Mouse (Mus musculus) gastrocnemius, adult 8-10 months (tissue): ENCODE results near the gene Bank1. TPM values are rescaled to one million over a fixed set of nuclear protein-coding genes. Genes with fewer than 3 reads are reported as not detected.

Source experiments
- DNase-seq, 2 experiments: peaks; one replicate each; pipeline ENCODE4 v3.0.0; 2022; ENCODE audit warnings: low spot score in 2 of 2
- total RNA-seq, 4 experiments: library from RNA; stranded (reverse); gene quantifications; 2 replicates each; pipeline ENCODE4 v1.2.4; 2022

Bank1 gene
- total RNA-seq, 4 experiments from 2014 or later: 0.10 to 0.52 (median 0.38) TPM; not detected in 1

DNA sequence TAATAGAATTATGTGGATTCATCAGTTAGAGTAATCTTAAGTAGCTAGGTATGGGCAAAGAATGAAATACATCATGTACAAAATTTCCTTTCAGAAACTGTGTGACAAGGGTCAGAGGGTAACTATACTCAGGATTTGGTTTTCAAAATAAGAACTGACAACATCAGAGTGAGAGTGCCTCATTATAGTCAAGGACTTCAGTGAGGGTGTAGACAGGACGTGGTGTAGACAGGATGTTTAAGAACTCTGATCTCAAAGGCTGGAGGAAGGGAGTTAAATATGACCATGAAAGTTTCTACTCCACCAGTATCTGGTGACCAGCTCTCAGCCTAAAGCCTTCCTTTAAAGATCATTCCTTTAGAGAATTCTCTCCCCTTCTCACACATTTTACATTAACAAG, 219.4 kb downstream of the Bank1 start:
- no peak for DNase-seq

DNA sequence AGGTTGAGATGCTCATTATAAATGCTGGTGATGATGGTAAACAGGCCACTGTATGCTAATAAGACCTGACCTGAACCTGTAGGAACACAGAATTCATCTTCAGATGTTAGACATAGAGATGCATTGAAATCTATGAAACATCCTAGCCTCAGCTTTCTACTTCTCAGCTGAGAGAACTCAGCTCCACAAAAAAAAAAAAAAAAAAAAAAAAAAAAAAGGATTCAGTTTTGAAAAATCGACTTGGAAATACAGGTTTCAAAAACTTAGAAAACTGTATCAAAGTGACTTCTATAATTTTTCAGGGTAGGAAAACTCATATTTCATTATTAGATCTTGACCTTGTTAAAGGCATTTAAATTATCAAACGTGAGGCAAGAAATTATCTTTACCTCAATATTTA, 222.5 kb downstream of the Bank1 start:
- DNase-seq: no peak

DNA sequence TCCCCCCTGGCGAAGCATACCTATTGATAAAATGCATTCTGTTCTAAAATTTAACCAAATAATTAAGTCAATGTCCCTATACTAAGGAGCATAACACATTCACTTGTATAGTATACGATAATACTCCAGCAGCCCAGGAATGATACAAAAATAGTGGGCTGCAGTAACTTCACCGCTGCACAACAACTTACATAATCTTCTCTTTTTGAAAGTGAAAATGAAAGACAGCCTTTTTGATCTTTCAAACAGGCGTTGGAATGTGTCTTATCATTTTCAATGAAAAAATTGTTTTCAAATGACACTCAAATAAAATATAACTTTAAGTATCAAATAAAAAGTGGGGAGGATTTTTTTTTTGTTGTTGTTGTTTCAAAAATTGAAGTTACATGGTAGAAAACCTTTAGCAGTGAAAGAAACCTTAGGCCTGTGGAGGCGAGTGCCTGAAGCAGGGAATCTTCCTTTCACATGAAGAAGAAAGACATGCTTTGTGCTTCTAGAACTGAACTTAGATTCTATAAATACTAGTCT, 224.8 kb downstream of the Bank1 start:
- no peak for DNase-seq

DNA sequence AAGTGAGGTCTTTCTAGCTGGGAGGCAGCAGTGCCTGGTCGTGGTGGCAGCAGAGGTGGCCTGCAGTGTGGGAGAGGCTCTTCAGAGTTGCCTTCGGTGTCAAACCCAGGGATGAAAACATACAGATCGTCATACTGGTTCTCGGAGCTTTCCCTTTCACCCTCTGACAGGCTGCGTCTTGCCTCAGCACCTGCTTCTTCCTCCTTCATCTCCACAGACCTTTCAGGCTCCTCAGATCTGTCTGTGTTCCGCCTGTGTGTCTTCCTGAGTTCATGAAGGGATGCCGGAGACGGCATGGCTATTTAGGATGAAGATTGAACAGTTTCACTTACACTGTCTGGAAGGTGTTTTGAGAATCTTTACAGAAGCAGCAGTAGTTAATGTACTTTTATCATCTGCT, 225.6 kb downstream of the Bank1 start:
- no peak for DNase-seq

DNA sequence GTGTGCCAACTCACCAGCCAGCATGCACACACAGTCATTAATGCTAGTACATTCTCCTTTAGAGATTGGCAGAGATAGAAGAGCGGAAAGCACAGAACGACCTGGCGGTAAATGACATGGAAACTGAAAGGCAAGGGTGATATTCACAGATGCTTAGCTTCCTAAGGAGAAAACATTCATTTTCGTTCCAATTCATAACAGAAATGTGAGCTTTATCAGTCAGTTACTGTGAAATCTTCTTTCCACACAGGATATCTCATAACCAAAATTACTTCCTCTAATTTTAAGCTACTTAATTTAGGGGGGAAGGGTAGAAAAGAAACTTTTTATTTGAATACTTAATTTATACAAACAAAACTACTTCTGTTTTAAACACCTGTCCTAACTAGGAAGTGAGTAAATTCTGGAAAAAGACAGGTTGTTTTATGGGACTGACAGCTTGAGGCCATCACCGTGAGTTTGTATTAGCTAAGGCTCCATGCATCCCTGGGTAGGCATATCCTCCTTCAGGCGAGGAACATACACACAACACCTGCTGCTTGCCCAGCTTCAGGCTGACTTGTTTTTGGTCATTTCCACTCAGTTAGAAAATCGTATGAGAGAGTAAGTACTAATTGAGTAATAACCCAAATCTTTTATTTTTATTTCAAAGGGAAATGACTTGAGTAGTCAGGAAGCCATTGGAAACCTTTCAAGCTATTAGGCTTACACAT, 238.8 kb downstream of the Bank1 start:
- no peak for DNase-seq

DNA sequence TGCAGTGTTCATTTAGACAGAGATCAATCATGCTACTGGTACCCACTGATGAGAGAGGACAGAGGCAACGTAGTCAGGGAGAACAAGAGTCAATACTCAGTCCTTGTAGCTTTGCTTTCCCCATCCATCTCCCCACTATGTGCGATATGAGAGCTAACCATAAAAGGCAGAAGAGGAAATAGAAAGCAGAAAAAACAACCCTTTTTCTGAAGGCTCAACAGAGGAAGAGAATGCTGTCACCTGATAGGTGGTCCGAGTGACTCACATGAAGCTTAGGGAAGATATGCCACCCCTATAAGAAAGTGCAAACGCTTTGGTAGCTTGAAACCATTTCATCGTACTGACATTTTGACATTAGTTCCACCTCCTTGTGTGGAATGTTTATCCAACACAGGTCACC, 239.4 kb downstream of the Bank1 start:
- DNase-seq: no peak

DNA sequence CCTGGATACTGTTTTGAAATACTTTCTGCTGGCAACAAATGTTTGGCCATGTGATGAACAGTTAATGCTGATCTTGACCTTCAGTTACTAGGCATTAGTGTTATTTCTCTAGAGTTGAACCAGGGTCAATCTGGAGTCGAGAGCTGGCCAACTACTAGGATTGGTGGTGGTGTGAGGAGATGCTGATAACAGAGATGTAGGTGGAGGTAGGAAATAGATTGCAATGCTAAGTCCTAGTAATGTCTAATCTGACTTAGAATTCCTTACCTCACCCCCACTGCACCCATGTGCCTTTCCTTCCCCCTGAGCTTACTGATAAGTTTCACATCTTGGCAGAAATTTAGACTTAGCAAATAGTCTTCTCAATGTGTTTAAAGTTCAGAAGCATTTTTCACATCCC, 240.8 kb downstream of the Bank1 start:
- no peak for DNase-seq

DNA sequence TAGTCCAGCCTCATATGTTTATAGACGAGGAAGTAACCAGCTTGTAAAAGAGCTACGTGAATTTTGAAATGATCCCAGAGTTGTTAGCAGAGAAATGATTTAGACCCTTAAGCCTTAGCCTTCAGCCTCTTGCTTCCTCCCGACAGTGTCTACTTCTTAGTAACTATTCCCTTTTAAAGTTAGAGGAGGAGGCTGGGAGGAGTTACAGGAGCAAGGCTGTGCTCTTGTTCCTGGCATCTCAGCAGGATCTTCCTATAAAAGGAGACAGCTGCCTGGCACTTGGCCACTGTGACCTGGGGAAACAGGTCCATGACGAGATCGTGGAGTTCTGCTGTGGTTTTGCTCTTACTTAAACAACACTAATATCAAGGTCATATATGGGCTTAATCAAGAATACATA, 241.8 kb downstream of the Bank1 start:
- peak in 1 of 2 experiments; percentile 12 for DNase-seq

DNA sequence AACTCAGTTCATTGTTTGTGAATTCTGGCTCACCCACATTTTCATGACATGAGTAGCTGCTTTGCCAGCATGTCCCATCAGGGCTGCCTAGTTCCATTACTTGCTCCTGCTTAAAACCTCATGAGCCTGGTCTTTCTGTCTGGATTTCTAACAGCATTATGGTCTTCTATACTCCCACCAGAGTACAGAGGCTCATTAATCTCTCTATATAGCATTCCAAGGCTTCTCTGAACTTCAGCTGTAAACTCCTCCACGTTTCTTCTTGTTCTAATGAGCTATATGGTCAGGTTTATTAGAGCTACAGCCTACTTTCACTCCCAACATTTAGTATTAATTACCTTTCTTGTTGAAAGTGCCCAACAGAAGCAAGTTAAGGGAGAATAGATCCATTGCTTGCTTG, 244.6 kb downstream of the Bank1 start:
- no peak for DNase-seq

DNA sequence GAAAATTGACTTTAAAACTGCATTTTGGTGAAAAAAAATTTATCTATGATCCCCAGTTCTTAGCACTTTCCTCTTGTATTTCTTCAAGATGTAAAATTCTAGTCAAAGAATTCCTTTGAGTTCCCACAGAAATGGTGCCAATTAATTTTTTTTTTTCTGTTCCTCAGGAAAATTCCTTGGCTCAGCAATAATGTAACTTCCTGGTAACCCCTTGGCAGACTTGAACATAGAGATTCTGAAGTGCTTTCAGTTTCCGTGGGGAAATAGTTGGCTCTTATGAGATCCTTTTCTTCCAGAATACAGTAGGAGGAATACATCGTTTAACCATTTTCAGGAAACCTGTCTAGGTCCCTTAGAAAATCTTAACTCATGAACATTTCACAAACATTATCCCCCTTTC, 247.3 kb downstream of the Bank1 start:
- DNase-seq: no peak

DNA sequence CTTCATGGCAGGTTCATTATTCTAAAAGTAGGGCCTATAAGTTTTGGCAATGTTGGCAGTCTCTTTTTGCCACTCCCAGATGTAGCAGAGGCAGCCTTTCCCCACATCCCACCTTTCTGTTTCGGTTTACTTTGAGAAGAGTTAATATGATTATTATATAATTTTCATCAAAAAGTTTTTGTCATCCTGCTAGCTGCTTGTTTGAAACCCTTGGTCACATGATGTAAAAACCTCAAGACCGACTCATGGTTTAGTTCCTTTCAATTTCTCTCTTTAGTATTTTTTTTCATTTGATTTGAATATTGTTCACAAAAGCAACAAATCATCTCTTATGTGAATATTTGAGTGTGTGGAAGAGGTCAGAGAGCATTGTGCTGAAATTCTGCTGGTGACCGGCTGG, 255.5 kb downstream of the Bank1 start:
- no peak for DNase-seq

DNA sequence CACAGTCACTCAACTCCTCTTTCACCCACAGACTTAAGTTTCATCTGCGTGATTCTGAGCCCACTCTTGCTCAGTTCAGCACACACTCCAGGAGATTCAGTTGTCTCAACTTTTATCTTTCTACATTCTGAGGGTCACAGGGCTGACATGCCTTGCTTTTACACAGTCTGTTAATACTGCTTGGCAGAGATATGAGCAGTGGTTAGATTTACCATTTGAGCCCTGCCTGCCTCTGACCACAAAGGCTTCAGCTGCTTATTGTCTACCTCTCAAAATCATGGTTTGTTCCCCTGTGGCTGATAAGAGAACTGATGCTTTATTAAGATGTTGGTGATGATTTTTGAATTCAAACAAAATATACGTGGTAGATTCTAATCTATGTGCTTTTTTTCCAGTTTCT, 264.0 kb downstream of the Bank1 start:
- no peak for DNase-seq

DNA sequence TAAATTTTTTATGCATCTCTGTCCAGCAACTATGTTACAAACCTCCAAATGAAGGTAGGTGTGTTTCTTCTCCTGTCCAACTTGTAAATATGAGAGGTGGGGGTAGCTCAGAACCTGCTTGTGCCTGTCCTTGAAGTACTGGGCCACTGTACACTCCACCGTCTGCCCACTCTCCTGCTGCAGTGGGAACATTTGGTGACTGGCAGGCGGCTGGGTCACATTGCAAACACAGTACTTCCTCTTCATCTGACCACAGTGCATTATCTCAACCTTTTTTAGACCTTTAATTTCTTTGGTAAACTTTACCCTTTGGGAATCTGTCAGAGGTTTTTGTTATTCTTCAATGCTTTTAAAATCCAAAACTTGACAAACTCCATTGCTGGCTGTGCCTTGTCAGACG, 275.2 kb downstream of the Bank1 start:
- no peak for DNase-seq

DNA sequence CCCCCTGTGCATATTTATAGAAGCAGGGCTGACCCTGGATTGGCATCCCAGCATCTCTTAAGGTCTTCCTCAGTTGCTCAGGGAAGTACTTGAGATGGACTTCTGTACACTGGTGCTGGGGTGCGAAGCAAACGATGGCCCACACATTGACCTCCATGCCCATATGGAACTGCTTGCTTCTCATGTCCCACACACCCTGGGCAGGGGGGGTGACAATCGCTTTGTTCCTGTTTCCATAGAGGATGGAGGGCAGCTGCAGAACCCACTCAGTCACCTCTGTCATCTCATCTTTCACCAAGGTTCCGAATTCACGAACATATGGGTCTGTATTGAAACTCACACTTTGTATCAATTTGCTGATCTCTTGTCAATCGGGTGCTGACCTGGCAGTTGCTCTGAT, 275.7 kb downstream of the Bank1 start:
- DNase-seq: no peak

DNA sequence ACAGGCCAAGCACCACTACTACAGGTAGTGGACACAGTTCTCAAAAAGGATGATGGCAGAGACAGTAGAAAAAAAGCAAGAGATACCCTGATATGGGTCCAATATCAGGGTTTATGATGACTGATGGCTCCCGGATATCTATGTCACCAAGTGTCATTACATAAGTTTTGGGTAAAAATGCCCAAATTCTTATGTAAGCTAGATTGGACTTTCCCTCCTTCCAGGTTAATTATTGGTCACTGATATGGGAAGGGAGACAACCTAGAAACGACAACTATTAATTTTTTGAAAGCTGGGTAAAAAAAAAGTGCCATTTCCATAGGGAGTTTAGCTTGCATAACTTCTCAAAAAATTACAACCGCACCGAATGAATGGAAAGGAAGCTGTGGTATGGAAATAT, 277.8 kb downstream of the Bank1 start:
- no peak for DNase-seq

DNA sequence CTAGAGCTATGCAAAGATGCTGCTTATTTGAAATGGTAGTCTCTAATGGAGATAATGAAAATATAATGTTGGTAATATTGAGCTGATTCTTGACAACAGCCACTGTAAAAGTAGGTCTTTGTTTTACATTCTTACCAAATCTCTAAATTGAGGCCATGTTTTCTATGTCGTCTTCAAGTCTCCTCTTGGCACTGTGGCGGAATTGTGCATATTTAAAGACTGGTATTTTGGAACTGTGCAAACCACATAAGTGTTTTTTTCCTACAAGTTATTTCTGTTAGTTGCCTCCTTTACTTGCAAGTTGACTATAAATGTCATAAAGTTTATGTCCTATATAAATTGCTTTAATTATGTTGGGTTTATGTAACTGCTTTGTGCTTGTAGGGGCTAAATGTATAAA, 280.5 kb downstream of the Bank1 start:
- DNase-seq: no peak

DNA sequence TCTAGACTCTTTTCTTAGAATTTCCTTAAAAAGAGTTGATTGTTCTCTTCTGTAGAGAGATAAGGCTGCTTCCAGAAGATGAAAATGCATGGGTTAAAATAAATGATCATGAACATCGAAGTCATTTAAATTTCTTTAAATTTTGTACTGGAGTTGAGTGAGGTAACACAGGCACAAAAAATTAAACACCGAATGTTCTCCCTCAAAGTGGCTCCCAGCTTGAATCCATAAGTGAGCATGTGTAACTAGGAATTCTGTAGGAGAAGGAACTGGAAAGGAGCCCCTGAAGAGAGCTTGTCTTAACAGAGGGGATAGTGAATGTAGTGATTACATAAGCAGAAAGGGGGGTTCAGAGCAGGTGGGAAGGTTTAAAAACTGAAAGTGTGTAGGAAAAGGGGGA, 285.8 kb downstream of the Bank1 start:
- DNase-seq: no peak

DNA sequence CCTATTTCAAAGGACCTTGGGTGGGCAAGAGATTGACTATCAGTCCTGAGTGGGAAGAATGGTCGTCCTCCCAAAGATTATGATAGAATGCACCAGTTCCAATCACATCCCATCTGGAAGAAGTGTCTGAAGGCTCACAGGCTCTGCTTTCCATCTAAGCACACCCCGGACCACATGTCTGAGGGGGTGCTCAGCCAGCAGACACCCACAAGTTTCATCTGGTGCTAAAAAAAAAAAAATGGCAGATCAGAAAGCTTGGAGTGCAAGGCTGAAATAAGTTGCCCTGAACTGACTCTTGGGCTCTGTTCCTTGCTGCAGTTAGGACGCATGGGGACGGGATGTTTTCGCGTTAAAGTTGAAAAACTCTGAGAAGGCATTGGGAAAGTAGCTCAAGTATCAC, 286.4 kb downstream of the Bank1 start:
- no peak for DNase-seq

DNA sequence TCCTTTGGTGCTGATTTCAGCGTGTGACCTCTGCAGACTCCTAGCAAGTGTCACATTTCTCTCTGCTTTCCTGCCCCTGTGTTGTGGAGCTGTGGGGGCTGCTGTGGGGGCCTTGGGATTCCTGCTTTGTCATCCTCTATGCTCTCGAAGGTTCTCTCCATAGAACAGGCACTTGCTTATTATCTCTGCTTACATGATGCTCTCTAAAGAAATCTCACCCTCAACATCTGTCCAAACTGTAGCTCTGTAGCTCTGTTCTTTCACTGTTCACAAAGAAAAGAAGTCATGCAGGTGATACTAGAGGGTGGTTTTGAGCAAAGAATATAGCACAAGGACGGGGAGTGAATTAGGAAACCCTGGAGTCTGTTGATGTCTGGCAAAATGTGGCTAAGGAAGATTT, 288.6 kb downstream of the Bank1 start:
- no peak for DNase-seq

DNA sequence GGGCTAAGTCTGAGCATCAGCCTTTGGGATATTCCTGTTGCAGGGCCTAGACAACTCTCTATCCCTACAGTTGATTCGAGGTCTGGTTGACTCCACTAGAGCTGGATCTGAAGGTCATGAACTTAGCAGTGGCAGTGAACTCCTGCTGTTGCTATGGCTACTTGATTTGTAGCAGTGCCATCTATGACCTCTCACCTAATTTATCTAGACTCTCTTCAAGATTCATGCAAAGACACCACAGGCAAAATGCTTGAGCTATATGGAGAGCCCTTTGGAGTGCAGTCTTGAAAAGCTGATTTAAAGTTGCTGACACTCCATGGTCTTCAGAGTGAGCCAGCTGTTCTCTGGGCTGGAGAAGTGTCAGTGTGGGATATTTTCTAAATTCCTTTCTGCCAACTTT, 290.1 kb downstream of the Bank1 start:
- DNase-seq: no peak

DNA sequence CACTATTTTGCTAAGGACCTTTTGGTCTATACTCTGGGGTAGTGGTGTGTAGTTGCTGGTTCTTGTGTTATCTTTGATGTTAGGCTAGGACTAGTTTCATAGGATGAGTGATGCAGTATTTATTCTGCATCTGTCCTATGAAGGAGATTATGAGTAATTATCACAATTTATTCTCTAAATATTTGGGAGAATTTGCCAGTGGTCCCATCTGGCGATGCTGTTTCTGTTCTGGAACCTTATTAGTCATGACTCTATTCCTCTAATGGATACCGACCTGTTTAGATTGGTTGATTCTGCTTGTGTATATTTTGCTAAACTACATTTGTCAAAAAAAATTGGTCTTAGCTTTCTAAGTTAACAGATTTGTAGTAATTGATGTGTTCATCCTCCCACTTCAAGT, 301.0 kb downstream of the Bank1 start:
- DNase-seq: no peak

DNA sequence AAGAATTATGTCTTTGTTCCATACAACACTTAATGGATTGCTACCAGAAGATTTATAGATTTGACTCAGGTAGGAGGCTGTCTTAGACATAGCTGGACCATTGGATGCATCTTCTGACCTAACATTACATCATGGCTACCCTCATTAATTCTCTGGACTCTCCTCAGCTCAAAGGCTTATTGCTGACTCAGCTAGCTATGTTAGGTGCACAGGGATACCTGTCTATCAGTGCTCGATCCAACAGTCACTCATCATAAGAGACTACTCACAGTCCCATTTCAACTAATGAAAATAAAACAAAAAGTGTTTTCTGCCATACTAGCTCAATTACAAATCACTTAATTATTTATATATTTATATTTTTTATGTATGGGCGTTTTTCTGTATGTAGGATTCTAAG, 308.3 kb downstream of the Bank1 start:
- no peak for DNase-seq

DNA sequence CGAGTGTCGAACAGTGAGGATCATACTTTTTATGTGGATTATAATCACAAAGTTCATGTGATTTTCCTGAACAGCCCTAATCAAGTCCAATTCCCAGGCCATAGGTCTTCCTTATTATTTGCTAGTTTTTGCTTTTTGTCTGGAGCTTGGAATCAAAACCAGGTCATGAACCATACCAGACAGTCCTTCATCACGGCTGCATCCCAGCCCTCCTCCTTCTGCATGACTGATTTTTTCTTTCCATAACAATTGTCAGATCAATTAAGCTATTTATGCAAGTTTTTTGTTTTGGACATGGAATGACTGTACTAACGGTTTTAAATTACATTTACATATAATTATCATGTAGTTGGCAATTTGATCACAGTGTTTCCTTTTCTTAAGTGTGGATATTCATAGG, 315.2 kb downstream of the Bank1 start:
- DNase-seq: no peak

DNA sequence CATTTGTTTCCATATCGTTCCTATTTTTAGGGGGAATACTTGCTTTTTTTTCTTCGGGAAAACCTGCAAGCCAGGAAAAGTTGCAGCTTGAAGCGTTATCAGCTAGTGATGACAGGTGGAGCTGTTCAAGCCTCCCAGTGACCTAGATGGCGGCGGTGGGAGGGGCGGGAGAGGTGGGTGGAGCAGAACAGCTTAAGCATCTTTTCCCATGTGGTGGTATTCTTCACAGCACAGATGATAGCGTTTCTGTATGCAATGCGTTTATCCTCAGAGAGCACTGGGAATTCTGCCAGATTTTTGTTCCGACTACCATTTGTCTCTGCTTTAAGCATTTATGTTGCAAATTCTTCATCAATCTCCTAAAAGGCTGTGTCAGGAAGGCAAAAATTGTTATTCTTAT, 318.0 kb downstream of the Bank1 start:
- DNase-seq: no peak
